Mouse (Mus musculus): ENCODE results near the gene Col1a2.

DNA sequence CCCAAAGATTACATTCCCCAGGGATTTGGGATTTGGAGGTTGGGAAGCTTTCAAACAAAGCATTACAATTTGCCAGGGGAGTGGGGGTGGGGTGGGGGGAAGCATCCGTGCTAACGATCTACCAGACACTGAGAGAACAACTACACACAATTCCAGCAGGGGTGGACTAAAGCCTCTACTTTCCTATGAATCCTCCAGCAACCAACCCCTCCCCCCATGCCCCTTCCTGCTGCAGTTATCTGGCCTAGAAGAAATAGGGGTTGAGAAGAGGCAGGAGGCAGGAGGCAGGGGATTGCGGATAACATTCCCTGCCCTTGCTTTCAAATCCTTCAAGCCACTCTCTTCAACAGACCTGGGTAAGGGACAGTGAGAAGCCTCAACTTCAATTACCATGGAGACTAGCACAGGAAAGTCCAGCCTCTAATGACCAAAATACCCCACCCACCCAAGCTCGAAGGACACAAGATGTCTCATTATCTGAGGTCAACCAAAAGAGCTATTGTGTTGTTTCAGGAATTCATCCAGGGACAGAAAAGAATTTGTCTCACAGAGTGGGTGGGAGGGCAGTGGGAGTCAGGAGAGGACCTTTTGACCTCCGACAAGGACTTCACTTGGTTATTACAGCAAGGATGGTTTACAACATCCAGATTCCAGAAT is 48.5 kb upstream of the Col1a2 start:
- TF ChIP-seq CTCF (IDR thresholded peaks at IDR 0.05; ENCODE audit: low read depth) (no peak), EP300 (IDR thresholded peaks at IDR 0.05; ENCODE audit: low read depth) (no peak)

Measured in liver, postnatal 0 days (tissue).